Mouse (Mus musculus): ENCODE data around the gene Atrx.

Atrx gene

GRCm38 (mm10) chrX:105767932-105768331 lies 161.3 kb downstream of the Atrx start:
- no peak for DNase-seq (ENCODE audit: low spot score in 2 of 2)

GRCm38 (mm10) chrX:105767177-105767764 lies 161.9 kb downstream of the Atrx start:
- no peak for DNase-seq (ENCODE audit: low spot score in 2 of 2)

- no peak for DNase-seq (ENCODE audit: low spot score in 2 of 2)
Observed at GRCm38 (mm10) chrX:105766013-105766412, 163.2 kb downstream of the Atrx start.

- DNase-seq (ENCODE audit: low spot score in 2 of 2): no peak
Observed at GRCm38 (mm10) chrX:105765005-105765706, 164.0 kb downstream of the Atrx start.

GRCm38 (mm10) chrX:105764162-105765004 lies 164.8 kb downstream of the Atrx start, which contains the start of gene Fgf16:
Gene Fgf16 (plus strand): TSS chrX:105764279.
- no peak for DNase-seq (ENCODE audit: low spot score in 2 of 2)

GRCm38 (mm10) chrX:105763612-105764011 lies 165.6 kb downstream of the Atrx start:
- peak in 1 of 2 experiments; percentile 4 for DNase-seq (ENCODE audit: low spot score in 2 of 2)

- DNase-seq (ENCODE audit: low spot score in 2 of 2): peak in 1 of 2 experiments; percentile 11
Observed at GRCm38 (mm10) chrX:105762847-105763527, 166.2 kb downstream of the Atrx start.
